Mouse (Mus musculus) limb, embryonic 13.5 days (tissue): ENCODE data around the gene Lbhd1. TPM values are rescaled to one million over a fixed set of nuclear protein-coding genes. Genes with fewer than 3 reads are reported as not detected.
A peak's percentile ranks its signal among the peaks of the same experiment; 100 is the strongest.
"Not testable (repeated sequence)": the region's sequence is repeated elsewhere in the genome, so short reads cannot be mapped to it uniquely, and the experiment has no call there.

Experiments used
- ATAC-seq: fragments of 200-750 bp; cut with Nextera tagmentation; 2 replicates; pipeline ENCODE4 v1.8.0; 2017; ENCODE audit warnings: low read depth, moderate number of reproducible peaks, moderate TSS enrichment; ENCODE audit not compliant: low FRiP score
- H3K27ac ChIP-seq: fragments of 300-500 bp; sonication (generic); 2 replicates; pipeline ENCODE4 v1.5.1; 2015; ENCODE audit warnings: inconsistent platforms, mild to moderate bottlenecking, moderate library complexity
- H3K27me3 ChIP-seq: fragments of 300-500 bp; sonication (generic); 2 replicates; pipeline ENCODE4 v1.6.1; 2015; ENCODE audit warnings: mild to moderate bottlenecking, inconsistent platforms
- H3K36me3 ChIP-seq: fragments of 300-500 bp; sonication (generic); 2 replicates; pipeline ENCODE4 v1.6.1; 2015; ENCODE audit warnings: inconsistent platforms, mild to moderate bottlenecking, moderate library complexity
- H3K4me1 ChIP-seq: fragments of 300-500 bp; sonication (generic); 2 replicates; pipeline ENCODE4 v1.6.1; 2015; ENCODE audit warnings: inconsistent platforms
- H3K4me2 ChIP-seq: fragments of 300-500 bp; sonication (generic); replicated peaks from 2 replicates; pipeline ENCODE4 v1.6.1; 2015; ENCODE audit warnings: inconsistent platforms, mild to moderate bottlenecking, moderate library complexity
- H3K4me3 ChIP-seq: fragments of 300-500 bp; sonication (generic); 2 replicates; pipeline ENCODE4 v1.5.1; 2015; ENCODE audit warnings: moderate library complexity, mild to moderate bottlenecking, inconsistent platforms
- H3K9ac ChIP-seq: fragments of 300-500 bp; sonication (generic); 2 replicates; pipeline ENCODE4 v1.6.1; 2015; ENCODE audit warnings: mild to moderate bottlenecking, inconsistent platforms
- H3K9me3 ChIP-seq: fragments of 300-500 bp; sonication (generic); 2 replicates; pipeline ENCODE4 v1.6.1; 2016; ENCODE audit warnings: inconsistent platforms
- WGBS: fragments of 180-500 bp; shearing (Covaris S2); methylation state at CpG from one replicate; pipeline ENCODE4 v1.1.7; 2015; 5-methylcytosine and 5-hydroxymethylcytosine counted together
- polyA plus RNA-seq: library from polyadenylated mRNA; unstranded; fragments of >200 nt; fragmentation: Nextera tagmentation; extraction: Ambion mirVana; gene quantifications from 2 replicates; pipeline ENCODE4 v1.2.1, GENCODE M21; 2015

The Lbhd1 gene
- polyA plus RNA-seq, 1 experiment from 2014 or later: 93.0 TPM

DNA sequence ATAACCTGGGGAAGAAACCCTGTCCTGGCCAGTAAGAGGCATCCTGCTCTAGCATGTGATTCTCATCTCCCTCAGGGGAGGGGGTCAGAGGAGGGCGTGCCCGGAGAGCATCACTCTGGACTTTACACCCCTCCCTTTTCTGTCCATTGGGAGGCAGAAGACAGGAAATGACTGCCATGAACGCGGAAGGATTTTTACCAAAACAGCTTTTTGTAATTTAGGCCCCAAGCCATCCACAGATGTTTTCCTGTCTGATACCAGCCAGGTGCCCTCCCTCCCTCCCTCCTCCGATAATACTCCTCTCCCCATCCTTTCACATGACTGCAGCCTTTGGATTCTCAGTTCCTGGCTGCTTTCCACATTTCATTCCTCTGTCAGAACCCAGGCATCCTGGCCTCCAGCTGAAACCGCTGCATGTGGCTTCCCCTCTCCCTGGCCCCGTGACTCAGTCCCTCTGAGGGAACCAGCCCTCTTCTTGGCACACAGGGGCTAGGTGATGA lies 33.1 kb upstream of the Lbhd1 start, which contains the start of gene Lrrn4cl:
Gene Lrrn4cl, plus strand, starts transcription at position 367 of the 500 bp plus-strand sequence.
- peaks cover 32% of the 10 kb centered on the region for H3K36me3 ChIP-seq
- peak within 1 kb of the TSS; percentile 52; the same call in 1 of the 2 replicates for H3K27ac ChIP-seq
- H3K9ac ChIP-seq: 0 out of 2 replicates have a peak within 1 kb of the TSS, but pooled peaks have one; percentile 10
- peak; percentile 67; the same call in 1 of the 2 replicates for ATAC-seq
- H3K27me3 ChIP-seq: no peaks in the 10 kb centered on the region
- peak within 1 kb of the TSS; percentile 17; the same call in 1 of the 2 replicates for H3K4me2 ChIP-seq
- H3K4me3 ChIP-seq: no peak within 1 kb of the TSS
- H3K9me3 ChIP-seq: no peaks in the 10 kb centered on the region
- H3K4me1 ChIP-seq: peaks cover 15% of the 10 kb centered on the region
- WGBS: 17% methylated on average over 7 of the region's 7 CpGs

GRCm38 (mm10) chr19:8851639-8852038 lies 31.9 kb upstream of the Lbhd1 start:
- ATAC-seq: no peak
- Histone ChIP-seq H3K4me2 (no peak overlapping the region), H3K9ac (no peak overlapping the region), H3K36me3 (peaks cover 20% of the 10 kb centered on the region), H3K27ac (no peak overlapping the region), H3K9me3 (no peaks in the 10 kb centered on the region), H3K4me1 (peaks cover 15% of the 10 kb centered on the region), H3K4me3 (no peak overlapping the region), H3K27me3 (no peaks in the 10 kb centered on the region)
- WGBS: 54% methylated on average over 7 of the region's 7 CpGs

- Histone ChIP-seq H3K27ac (no peak overlapping the region), H3K4me3 (no peak overlapping the region), H3K9me3 (no peaks in the 10 kb centered on the region), H3K4me2 (no peak overlapping the region), H3K9ac (no peak overlapping the region), H3K4me1 (peaks cover 15% of the 10 kb centered on the region), H3K27me3 (no peaks in the 10 kb centered on the region), H3K36me3 (peaks cover 13% of the 10 kb centered on the region)
- ATAC-seq: no peak
- WGBS: 42% methylated on average over 10 of the region's 10 CpGs
Observed at GRCm38 (mm10) chr19:8852236-8852928, 31.1 kb upstream of the Lbhd1 start.

DNA sequence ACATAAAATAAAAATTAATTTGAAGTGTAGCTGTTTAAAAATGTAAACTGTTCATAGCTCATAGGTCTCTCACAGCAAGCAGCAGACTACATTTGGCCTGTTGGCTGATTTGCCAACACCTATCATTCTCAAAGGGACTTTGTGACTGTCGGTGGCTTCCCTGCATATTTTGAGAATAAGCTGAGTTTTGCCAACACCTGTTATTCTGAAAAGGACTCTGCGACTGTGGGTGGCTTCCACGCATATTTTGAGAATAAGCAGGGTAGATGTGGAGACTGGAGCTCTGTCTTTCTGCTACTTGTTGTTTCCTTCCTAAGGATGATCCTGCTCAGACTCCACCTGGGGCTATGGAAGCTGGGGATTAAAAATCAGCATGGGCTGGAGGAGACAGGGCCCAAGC lies 30.4 kb upstream of the Lbhd1 start:
- H3K9ac ChIP-seq: no peak overlapping the region
- H3K4me1 ChIP-seq: peaks cover 15% of the 10 kb centered on the region
- no peak overlapping the region for H3K4me2 ChIP-seq
- H3K36me3 ChIP-seq: peaks cover 6% of the 10 kb centered on the region
- H3K4me3 ChIP-seq: no peak overlapping the region
- H3K9me3 ChIP-seq: no peaks in the 10 kb centered on the region
- WGBS: 82% methylated on average over 3 of the region's 3 CpGs
- no peak overlapping the region for H3K27ac ChIP-seq
- H3K27me3 ChIP-seq: no peaks in the 10 kb centered on the region
- ATAC-seq: no peak

GRCm38 (mm10) chr19:8857689-8858088 lies 25.8 kb upstream of the Lbhd1 start:
- 44% methylated on average over 4 of the region's 4 CpGs for WGBS
- H3K9me3 ChIP-seq: no peaks in the 10 kb centered on the region

GRCm38 (mm10) chr19:8859018-8859417 lies 24.5 kb upstream of the Lbhd1 start:
- WGBS: 25% methylated on average over 1 of the region's 1 CpGs
- H3K4me1 ChIP-seq: no peaks in the 10 kb centered on the region
- no peak overlapping the region for H3K4me3 ChIP-seq
- H3K27ac ChIP-seq: no peak overlapping the region
- H3K4me2 ChIP-seq: no peak overlapping the region
- no peaks in the 10 kb centered on the region for H3K27me3 ChIP-seq
- no peaks in the 10 kb centered on the region for H3K36me3 ChIP-seq
- no peaks in the 10 kb centered on the region for H3K9me3 ChIP-seq
- ATAC-seq: no peak
- H3K9ac ChIP-seq: no peak overlapping the region

More at GRCm38 (mm10) chr19:8857689-8858088, 25.8 kb upstream of the Lbhd1 start:
- Histone ChIP-seq H3K36me3 (no peaks in the 10 kb centered on the region), H3K27ac (no peak overlapping the region), H3K4me3 (no peak overlapping the region), H3K4me2 (no peak overlapping the region), H3K27me3 (no peaks in the 10 kb centered on the region), H3K9ac (no peak overlapping the region), H3K4me1 (0 out of 2 replicates have a peak, but pooled peaks cover under 1% of the 10 kb centered on the region)
- ATAC-seq: no peak

- ATAC-seq: no peak
- H3K27ac ChIP-seq: no peak overlapping the region
- H3K36me3 ChIP-seq: no peaks in the 10 kb centered on the region
- no peaks in the 10 kb centered on the region for H3K27me3 ChIP-seq
- no peaks in the 10 kb centered on the region for H3K4me1 ChIP-seq
- H3K4me2 ChIP-seq: no peak overlapping the region
- no peak overlapping the region for H3K4me3 ChIP-seq
- WGBS: 84% methylated on average over 6 of the region's 6 CpGs
- no peak overlapping the region for H3K9ac ChIP-seq
- H3K9me3 ChIP-seq: no peaks in the 10 kb centered on the region
Observed at GRCm38 (mm10) chr19:8864265-8864664, 19.3 kb upstream of the Lbhd1 start.

- H3K9me3 ChIP-seq, H3K27ac ChIP-seq, H3K27me3 ChIP-seq, ATAC-seq, H3K4me1 ChIP-seq, H3K9ac ChIP-seq: not testable (repeated sequence)
- H3K4me3 ChIP-seq: peak overlapping the region; percentile 99; the same call in 1 of the 2 replicates
- H3K36me3 ChIP-seq: peaks cover 25% of the 10 kb centered on the region
- 85% methylated on average over 3 of the region's 3 CpGs for WGBS
- peak overlapping the region; percentile 92 for H3K4me2 ChIP-seq
Observed at GRCm38 (mm10) chr19:8870381-8870780, 13.2 kb upstream of the Lbhd1 start.

DNA sequence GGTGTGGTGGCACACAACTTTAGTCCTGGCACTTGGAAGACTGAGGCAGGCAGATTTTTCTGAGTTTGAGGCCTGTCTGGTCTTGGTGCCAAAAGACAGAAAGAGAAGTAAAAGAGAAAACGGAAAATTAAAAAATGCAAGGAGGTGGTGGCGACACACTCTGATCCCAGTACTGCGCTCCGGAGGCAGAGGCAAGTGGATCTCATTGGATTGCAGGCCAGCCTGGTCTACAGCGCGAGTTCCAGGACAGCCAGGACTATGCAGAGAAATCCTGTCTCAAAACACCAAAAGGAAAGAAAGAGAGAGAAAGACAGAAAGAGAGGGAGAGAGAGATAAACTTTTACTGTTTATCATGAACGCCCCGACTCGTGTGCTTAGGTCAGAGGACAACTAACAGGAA lies 12.7 kb upstream of the Lbhd1 start:
- no peaks in the 10 kb centered on the region for H3K27me3 ChIP-seq
- H3K9ac ChIP-seq: peak overlapping the region; percentile 98
- no peaks in the 10 kb centered on the region for H3K9me3 ChIP-seq
- H3K36me3 ChIP-seq: peaks cover 30% of the 10 kb centered on the region
- H3K4me3 ChIP-seq: peak overlapping the region; percentile 99
- ATAC-seq: no peak
- 56% methylated on average over 9 of the region's 9 CpGs for WGBS
- peaks cover 9% of the 10 kb centered on the region for H3K4me1 ChIP-seq
- no peak overlapping the region; the same call in 1 of the 2 replicates for H3K27ac ChIP-seq
- H3K4me2 ChIP-seq: peak overlapping the region; percentile 92

- peak within 1 kb of the TSS; percentile 98 for H3K9ac ChIP-seq
- peak within 1 kb of the TSS; percentile 92 for H3K4me2 ChIP-seq
- H3K36me3 ChIP-seq: peaks cover 36% of the 10 kb centered on the region
- no peaks in the 10 kb centered on the region for H3K9me3 ChIP-seq
- peaks cover 9% of the 10 kb centered on the region for H3K4me1 ChIP-seq
- peak within 1 kb of the TSS; percentile 69 for H3K27ac ChIP-seq
- WGBS: 1% methylated on average over 59 of the region's 59 CpGs
- peak; percentile 98 for ATAC-seq
- H3K4me3 ChIP-seq: peak within 1 kb of the TSS; percentile 99
- H3K27me3 ChIP-seq: no peaks in the 10 kb centered on the region
Observed at GRCm38 (mm10) chr19:8871267-8872186, 12.0 kb upstream of the Lbhd1 start, which contains the start of gene Ubxn1. TSS of gene Ubxn1 (plus strand) at chr19:8871496.

DNA sequence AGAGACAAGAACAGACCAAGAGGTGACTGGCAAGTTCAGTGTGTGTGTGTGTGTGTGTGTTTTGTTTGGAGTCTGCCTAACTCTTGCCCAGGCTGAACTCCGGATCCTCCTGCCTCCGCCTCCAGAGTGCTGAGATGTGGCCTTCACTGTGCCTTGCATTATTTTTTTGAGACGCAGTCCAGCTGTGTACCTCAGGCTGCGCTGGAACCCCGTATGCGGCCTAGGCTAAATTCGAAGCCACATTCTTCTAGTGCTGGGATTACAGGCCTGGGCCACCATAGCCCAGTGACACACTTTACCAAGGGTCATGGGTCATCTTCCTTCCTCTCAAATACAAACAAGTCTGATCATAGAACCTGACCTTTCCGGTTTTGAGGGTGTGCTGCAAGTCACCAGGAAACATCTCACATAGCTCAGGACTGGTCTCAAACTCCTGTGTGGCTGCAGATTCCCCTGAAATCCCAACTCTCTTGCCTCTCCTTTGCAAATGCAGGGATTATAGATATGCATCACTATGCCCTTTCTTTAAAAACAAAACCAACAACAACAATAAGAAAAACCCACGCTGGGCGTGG lies 11.2 kb upstream of the Lbhd1 start:
- peak overlapping the region; percentile 98 for H3K9ac ChIP-seq
- H3K9me3 ChIP-seq: no peaks in the 10 kb centered on the region
- H3K4me2 ChIP-seq: peak overlapping the region; percentile 92
- peaks cover 9% of the 10 kb centered on the region for H3K4me1 ChIP-seq
- ATAC-seq: no peak
- 78% methylated on average over 10 of the region's 10 CpGs for WGBS
- H3K4me3 ChIP-seq: peak overlapping the region; percentile 99
- peak overlapping the region; percentile 69; the same call in 1 of the 2 replicates for H3K27ac ChIP-seq
- H3K27me3 ChIP-seq: no peaks in the 10 kb centered on the region
- H3K36me3 ChIP-seq: peaks cover 43% of the 10 kb centered on the region
